Mouse (Mus musculus) G1E (cell line): ENCODE results near the gene Wnk4.

Experiments used
- CTCF ChIP-seq: IDR thresholded peaks from 2 replicates; pipeline ENCODE4 v1.5.1; 2012; ENCODE audit warnings: low read depth, low read length, inconsistent platforms, mixed read lengths
- GATA1 ChIP-seq: IDR thresholded peaks from 2 replicates; pipeline ENCODE4 v1.6.1; 2012; ENCODE audit warnings: borderline replicate concordance, low read length, inconsistent platforms, mixed read lengths
- GATA2 ChIP-seq: IDR thresholded peaks from 2 replicates; pipeline ENCODE4 v1.6.1; 2012; ENCODE audit warnings: low read depth, low read length, inconsistent platforms, borderline replicate concordance
- POLR2AphosphoS5 ChIP-seq: IDR thresholded peaks from 2 replicates; pipeline ENCODE4 v1.6.1; 2012; ENCODE audit warnings: low read depth, low read length, inconsistent platforms; ENCODE audit not compliant: insufficient replicate concordance
- TAL1 ChIP-seq: conservative IDR thresholded peaks from 2 replicates; pipeline ENCODE4 v1.6.1; 2012; ENCODE audit warnings: low read depth, low read length, inconsistent platforms, mixed read lengths

DNA sequence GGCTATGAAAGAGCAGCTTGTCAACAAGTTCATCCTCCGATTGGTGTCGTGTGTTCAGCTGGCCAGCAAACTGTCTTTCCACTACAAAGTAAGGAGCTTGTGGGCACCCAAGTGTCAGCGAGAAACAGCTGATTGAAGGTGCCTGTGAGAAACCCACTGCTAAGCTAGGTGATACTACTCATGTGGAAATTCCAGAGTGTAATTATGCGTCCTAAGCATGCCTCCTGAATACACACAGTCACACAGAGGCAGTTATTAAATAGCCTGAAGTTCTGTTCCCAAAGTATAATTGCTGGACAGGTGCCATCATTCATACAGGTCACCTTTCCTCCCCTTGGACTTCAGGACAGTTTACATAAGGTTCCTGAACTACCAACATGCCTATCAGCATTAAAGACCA, 23.4 kb downstream of the Wnk4 start:
- TF ChIP-seq TAL1, result no peak
- TF ChIP-seq CTCF, result no peak
- no peak for TF ChIP-seq POLR2AphosphoS5
- no peak for TF ChIP-seq GATA1
- no peak for TF ChIP-seq GATA2
